Mouse (Mus musculus): ENCODE results near the gene Zfp688. TPM values are rescaled to one million over a fixed set of nuclear protein-coding genes. Genes with fewer than 3 reads are reported as not detected.
A peak's percentile ranks its signal among the peaks of the same experiment; 100 is the strongest.
"Not testable (repeated sequence)": the region's sequence is repeated elsewhere in the genome, so short reads cannot be mapped to it uniquely, and the experiment has no call there.

The Zfp688 gene
- polyA plus RNA-seq, 1 experiment from 2014 or later = 35.6 TPM

DNA sequence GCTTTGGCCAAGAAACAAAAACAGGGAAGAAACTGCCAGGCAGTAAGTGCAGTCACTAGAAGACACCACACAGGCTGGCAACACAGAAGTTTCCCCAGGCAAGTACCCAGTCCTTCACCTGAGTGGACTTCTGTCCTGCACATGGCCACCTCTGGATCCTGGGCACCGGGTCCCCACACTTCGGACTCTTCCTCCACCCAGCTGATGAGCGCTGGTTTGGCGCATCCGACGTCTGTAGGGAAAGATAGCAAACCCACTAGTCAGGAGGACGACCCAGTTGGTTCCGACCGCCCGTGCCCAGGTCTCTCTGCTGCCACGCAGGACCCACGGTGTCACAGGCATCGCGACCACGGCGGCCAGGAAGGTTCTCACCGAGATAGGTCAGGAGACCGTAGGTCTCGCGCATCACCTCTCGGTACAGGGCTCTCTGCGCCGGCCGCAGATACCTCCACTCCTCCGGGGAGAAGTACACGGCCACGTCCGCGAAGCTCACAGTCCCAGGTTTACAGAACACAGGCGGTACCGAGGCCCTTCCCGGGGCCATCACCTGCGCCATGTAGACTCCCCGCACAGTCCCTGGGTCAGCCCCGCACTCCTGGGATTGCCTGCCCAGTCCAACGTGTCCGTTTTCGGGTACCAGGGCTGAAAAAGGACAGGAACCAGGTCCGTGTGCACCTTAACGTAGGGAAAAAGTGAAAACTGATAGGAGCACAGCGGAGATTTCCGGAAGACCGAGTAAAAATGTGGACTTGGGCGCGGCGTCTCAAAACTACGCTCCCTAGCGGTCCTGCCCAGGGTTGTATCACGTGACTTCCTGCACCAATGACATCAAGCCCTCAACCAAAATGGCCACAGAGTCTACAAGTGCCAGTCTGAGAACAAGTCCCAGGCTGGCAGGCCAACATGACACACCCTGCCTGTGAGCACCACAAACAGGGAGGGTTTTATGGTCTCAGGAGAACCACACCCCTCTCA lies 46.3 kb downstream of the Zfp688 start, which contains the start of gene Zfp747:
Gene Zfp747, minus strand, starts transcription at position 780 of the 975 bp plus-strand sequence.
- Histone ChIP-seq H3K36me3 (peaks cover 22% of the 10 kb centered on the region), H3K27ac (peak within 1 kb of the TSS; percentile 62), H3K9ac (replicated peaks) (peak within 1 kb of the TSS; percentile 83), H3K4me3 (replicated peaks) (peak within 1 kb of the TSS; percentile 73), H3K4me2 (replicated peaks) (peak within 1 kb of the TSS; percentile 73)
- H3K9me3 ChIP-seq; H3K4me1 ChIP-seq (replicated peaks); H3K27me3 ChIP-seq: not testable (repeated sequence)
- ATAC-seq = peak; percentile 93
- 2% methylated on average over 49 of the region's 49 CpGs for WGBS

DNA sequence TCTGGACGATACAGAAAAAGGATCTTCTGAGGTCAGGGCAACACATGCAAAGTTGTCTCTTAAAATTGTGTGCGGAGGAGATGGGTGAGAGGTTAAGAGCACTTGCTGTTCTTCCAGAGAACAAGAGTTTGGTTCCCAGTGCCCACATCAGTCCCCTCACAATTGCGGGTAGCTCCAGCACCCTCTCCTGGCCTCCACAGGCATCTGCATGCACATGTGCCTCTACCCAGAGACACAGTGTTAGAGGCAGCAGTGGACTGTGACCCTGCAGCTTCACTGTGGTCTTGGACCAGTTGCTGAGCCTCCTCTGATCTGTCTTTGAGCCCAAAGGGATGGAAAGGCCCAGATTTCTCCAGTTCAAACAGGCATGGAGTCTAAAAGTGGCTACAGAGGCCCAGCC lies 50.0 kb downstream of the Zfp688 start:
- not testable (repeated sequence) for H3K4me3 ChIP-seq (replicated peaks); H3K27ac ChIP-seq; H3K9me3 ChIP-seq; H3K4me1 ChIP-seq (replicated peaks); ATAC-seq; H3K4me2 ChIP-seq (replicated peaks); H3K9ac ChIP-seq (replicated peaks); H3K27me3 ChIP-seq
- peaks cover 22% of the 10 kb centered on the region for H3K36me3 ChIP-seq
- WGBS = 88% methylated on average over 3 of the region's 3 CpGs

DNA sequence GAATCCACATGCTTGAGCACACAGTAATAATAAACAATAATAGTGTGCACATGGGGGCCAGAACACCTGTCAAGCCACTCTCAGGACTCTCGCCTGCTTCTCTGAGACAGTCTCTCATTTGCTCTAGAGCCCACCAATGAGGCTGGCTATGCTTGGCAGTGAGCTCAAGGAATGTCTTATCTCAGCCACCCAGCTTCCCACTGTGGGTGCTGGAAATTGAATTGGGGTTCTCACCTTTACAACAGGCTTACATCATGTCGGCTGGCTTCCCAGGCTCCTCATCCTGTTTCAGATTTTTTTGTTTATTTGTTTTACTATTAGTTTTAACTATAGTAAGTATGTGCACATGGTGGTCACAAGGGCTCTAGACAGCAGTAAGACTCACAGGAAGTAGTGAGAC lies 50.7 kb downstream of the Zfp688 start:
- no peak overlapping the region for H3K27ac ChIP-seq
- peaks cover 6% of the 10 kb centered on the region; the same call in 1 of the 2 replicates for H3K4me1 ChIP-seq (replicated peaks)
- H3K36me3 ChIP-seq = peaks cover 22% of the 10 kb centered on the region
- H3K27me3 ChIP-seq = no peaks in the 10 kb centered on the region
- H3K9ac ChIP-seq (replicated peaks) = no peak overlapping the region
- 90% methylated on average over 2 of the region's 2 CpGs for WGBS
- H3K9me3 ChIP-seq = no peaks in the 10 kb centered on the region
- no peak overlapping the region for H3K4me2 ChIP-seq (replicated peaks)
- H3K4me3 ChIP-seq (replicated peaks) = no peak overlapping the region
- no peak for ATAC-seq

Other genes starting within 250 kb of the Zfp688 start
- 90.8 and 96.1 TPM in 2 replicates for gene Cd2bp2, start 226.0 kb downstream of the Zfp688 start, polyA plus RNA-seq (2015; fragmentation: Nextera tagmentation; extraction: Ambion mirVana)
- 30.0 and 30.7 TPM in 2 replicates for gene Tbc1d10b, start 213.6 kb downstream of the Zfp688 start, polyA plus RNA-seq (2015; fragmentation: Nextera tagmentation; extraction: Ambion mirVana)
- 8.5 and 9.0 TPM in 2 replicates for gene Mylpf, start 213.2 kb downstream of the Zfp688 start, polyA plus RNA-seq (2015; fragmentation: Nextera tagmentation; extraction: Ambion mirVana)
- gene Zfp553, start 189.0 kb downstream of the Zfp688 start, polyA plus RNA-seq (2015; fragmentation: Nextera tagmentation; extraction: Ambion mirVana) = 69.3 and 75.4 TPM in 2 replicates
- 27.1 and 28.3 TPM in 2 replicates for gene Sept1, start 188.9 kb downstream of the Zfp688 start, polyA plus RNA-seq (2015; fragmentation: Nextera tagmentation; extraction: Ambion mirVana)
- gene Zfp771, start 177.8 kb downstream of the Zfp688 start, polyA plus RNA-seq (2015; fragmentation: Nextera tagmentation; extraction: Ambion mirVana) = 50.5 and 59.7 TPM in 2 replicates
- 142 and 143 TPM in 2 replicates for gene Dctpp1, start 161.4 kb downstream of the Zfp688 start, polyA plus RNA-seq (2015; fragmentation: Nextera tagmentation; extraction: Ambion mirVana)
- gene Sephs2, start 148.0 kb downstream of the Zfp688 start, polyA plus RNA-seq (2015; fragmentation: Nextera tagmentation; extraction: Ambion mirVana) = 52.4 and 54.0 TPM in 2 replicates
- gene Itgal, start 125.8 kb downstream of the Zfp688 start, polyA plus RNA-seq (2015; fragmentation: Nextera tagmentation; extraction: Ambion mirVana) = 0.30 TPM in 2 replicates
- gene Zfp768, start 76.5 kb downstream of the Zfp688 start, polyA plus RNA-seq (2015; fragmentation: Nextera tagmentation; extraction: Ambion mirVana) = 15.6 and 20.1 TPM in 2 replicates
- gene Zfp747, start 46.0 kb downstream of the Zfp688 start, polyA plus RNA-seq (2015; fragmentation: Nextera tagmentation; extraction: Ambion mirVana) = 8.4 and 9.3 TPM in 2 replicates
- gene 9130019O22Rik, start 34.9 kb downstream of the Zfp688 start, polyA plus RNA-seq (2015; fragmentation: Nextera tagmentation; extraction: Ambion mirVana) = 5.7 and 6.2 TPM in 2 replicates
- 5.9 and 8.4 TPM in 2 replicates for gene E430018J23Rik, start 28.4 kb downstream of the Zfp688 start, polyA plus RNA-seq (2015; fragmentation: Nextera tagmentation; extraction: Ambion mirVana)
- gene Zfp764, start 15.2 kb downstream of the Zfp688 start, polyA plus RNA-seq (2015; fragmentation: Nextera tagmentation; extraction: Ambion mirVana) = 5.1 and 5.2 TPM in 2 replicates
- gene Zfp689, start 27.1 kb upstream of the Zfp688 start, polyA plus RNA-seq (2015; fragmentation: Nextera tagmentation; extraction: Ambion mirVana) = 16.1 and 16.3 TPM in 2 replicates
- 47.5 and 52.3 TPM in 2 replicates for gene Prr14, start 37.5 kb upstream of the Zfp688 start, polyA plus RNA-seq (2015; fragmentation: Nextera tagmentation; extraction: Ambion mirVana)
- gene Fbrs, start 57.1 kb upstream of the Zfp688 start, polyA plus RNA-seq (2015; fragmentation: Nextera tagmentation; extraction: Ambion mirVana) = 11.7 and 14.9 TPM in 2 replicates
- 50.3 and 68.8 TPM in 2 replicates for gene Srcap, start 89.9 kb upstream of the Zfp688 start, polyA plus RNA-seq (2015; fragmentation: Nextera tagmentation; extraction: Ambion mirVana)
- gene Gm42715, start 97.5 kb upstream of the Zfp688 start, polyA plus RNA-seq (2015; fragmentation: Nextera tagmentation; extraction: Ambion mirVana) = 20.6 and 21.0 TPM in 2 replicates
- 6.3 and 8.3 TPM in 2 replicates for gene Tmem265, start 139.3 kb upstream of the Zfp688 start, polyA plus RNA-seq (2015; fragmentation: Nextera tagmentation; extraction: Ambion mirVana)
- 59.4 and 63.2 TPM in 2 replicates for gene Phkg2, start 151.3 kb upstream of the Zfp688 start, polyA plus RNA-seq (2015; fragmentation: Nextera tagmentation; extraction: Ambion mirVana)
- 13.0 and 14.5 TPM in 2 replicates for gene Ccdc189, start 166.5 kb upstream of the Zfp688 start, polyA plus RNA-seq (2015; fragmentation: Nextera tagmentation; extraction: Ambion mirVana)
- 53.3 and 54.4 TPM in 2 replicates for gene Rnf40, start 166.7 kb upstream of the Zfp688 start, polyA plus RNA-seq (2015; fragmentation: Nextera tagmentation; extraction: Ambion mirVana)
- 30.8 and 32.5 TPM in 2 replicates for gene Zfp629, start 193.7 kb upstream of the Zfp688 start, polyA plus RNA-seq (2015; fragmentation: Nextera tagmentation; extraction: Ambion mirVana)